Mouse (Mus musculus) neural tube, embryonic 12.5 days (tissue): ENCODE measurements around the gene Siva1. TPM values are rescaled to one million over a fixed set of nuclear protein-coding genes. Genes with fewer than 3 reads are reported as not detected.

Source experiments
- ATAC-seq: fragments of 200-750 bp; cut with Nextera tagmentation; 2 replicates; pipeline ENCODE4 v1.8.0; 2017; ENCODE audit warnings: low read depth, mild to moderate bottlenecking, moderate TSS enrichment, moderate library complexity; ENCODE audit not compliant: low FRiP score
- H3K27ac ChIP-seq: fragments of 300-500 bp; sonication (generic); 2 replicates; pipeline ENCODE4 v1.5.1; 2016
- H3K27me3 ChIP-seq: fragments of 300-500 bp; sonication (generic); replicated peaks from 2 replicates; pipeline ENCODE4 v1.6.1; 2016; ENCODE audit warnings: mild to moderate bottlenecking
- H3K36me3 ChIP-seq: fragments of 300-500 bp; sonication (generic); 2 replicates; pipeline ENCODE4 v1.6.1; 2016; ENCODE audit warnings: mild to moderate bottlenecking
- H3K4me1 ChIP-seq: fragments of 300-500 bp; sonication (generic); 2 replicates; pipeline ENCODE4 v1.6.1; 2016
- H3K4me2 ChIP-seq: fragments of 300-500 bp; sonication (generic); replicated peaks from 2 replicates; pipeline ENCODE4 v1.6.1; 2016; ENCODE audit warnings: mild to moderate bottlenecking
- H3K4me3 ChIP-seq: fragments of 300-500 bp; sonication (generic); 2 replicates; pipeline ENCODE4 v1.5.1; 2016
- H3K9ac ChIP-seq: fragments of 300-500 bp; sonication (generic); 2 replicates; pipeline ENCODE4 v1.6.1; 2016; ENCODE audit warnings: mild to moderate bottlenecking
- H3K9me3 ChIP-seq: fragments of 300-500 bp; sonication (generic); 2 replicates; pipeline ENCODE4 v1.6.1; 2016; ENCODE audit warnings: mild to moderate bottlenecking
- WGBS: fragments of 180-500 bp; shearing (Covaris S2); methylation state at CpG from one replicate; pipeline ENCODE4 v1.1.7; 2016; 5-methylcytosine and 5-hydroxymethylcytosine counted together
- microRNA-seq: library from miRNA; unstranded; fragments of <30 nt; microRNA quantifications from one replicate; pipeline ENCODE4, GENCODE M21; 2017
- polyA plus RNA-seq: library from polyadenylated mRNA; unstranded; fragments of >200 nt; fragmentation: Nextera tagmentation; extraction: Ambion mirVana; gene quantifications from 2 replicates; pipeline ENCODE4 v1.2.1, GENCODE M21; 2016

Gene Siva1
- polyA plus RNA-seq, 1 experiment from 2014 or later, result 108 TPM

DNA sequence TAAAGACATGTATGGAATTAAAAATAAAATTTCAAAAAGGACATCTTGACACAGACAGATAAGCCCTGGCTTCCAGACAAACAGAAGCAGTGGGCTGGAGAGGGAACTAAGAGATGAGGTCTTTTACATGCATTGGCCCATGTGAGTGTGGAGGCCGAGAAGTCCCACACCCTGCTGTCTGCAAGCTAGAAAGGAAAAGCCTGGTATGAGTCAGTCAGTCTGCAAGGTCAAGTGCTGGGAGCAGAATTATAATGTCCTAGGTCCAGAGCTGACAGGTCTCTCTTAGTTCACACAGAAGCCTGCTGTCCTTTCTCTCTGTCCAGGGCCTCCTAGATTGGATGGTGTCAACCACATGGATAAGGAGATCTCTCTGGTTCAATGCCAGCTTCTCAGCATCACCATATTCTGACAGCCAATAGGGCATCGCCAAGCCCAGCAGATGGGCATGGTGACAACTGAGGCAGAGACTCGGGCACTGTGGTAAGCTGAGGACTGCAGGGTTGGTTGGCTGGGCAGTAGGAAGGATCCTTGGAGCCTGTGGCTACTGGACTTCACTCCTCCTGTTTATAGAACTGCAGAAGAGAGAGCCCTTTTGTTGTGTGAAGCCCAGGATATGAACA, 52.4 kb downstream of the Siva1 start:
- ATAC-seq, result no peak
- Histone ChIP-seq H3K9ac (no peak overlapping the region), H3K27me3 (peaks cover 16% of the 10 kb centered on the region; the same call in 1 of the 2 replicates), H3K27ac (no peak overlapping the region), H3K4me2 (no peak overlapping the region), H3K4me3 (no peak overlapping the region), H3K36me3 (no peaks in the 10 kb centered on the region), H3K4me1 (peaks cover 28% of the 10 kb centered on the region), H3K9me3 (no peaks in the 10 kb centered on the region)
- WGBS, result 88% methylated on average over 3 of the region's 3 CpGs

Small RNA genes lying within 50 kb of the gene (microRNA-seq; reads per million reads assigned to microRNA genes)
- not detected for gene Mir6939

Other genes starting within 250 kb of the Siva1 start
- 0.10 and 0.13 TPM in 2 replicates for gene A530016L24Rik, start 155.2 kb upstream of the Siva1 start, polyA plus RNA-seq
- 16.4 and 17.9 TPM in 2 replicates for gene Tmem179, start 127.9 kb upstream of the Siva1 start, polyA plus RNA-seq
- 1.1 and 2.2 TPM in 2 replicates for gene Inf2, start 55.9 kb upstream of the Siva1 start, polyA plus RNA-seq
- 3.2 and 3.7 TPM in 2 replicates for gene Adssl1, start 24.6 kb upstream of the Siva1 start, polyA plus RNA-seq
- gene Akt1, start 30.2 kb downstream of the Siva1 start, polyA plus RNA-seq, result 184 and 201 TPM in 2 replicates
- 4.0 and 5.4 TPM in 2 replicates for gene Zbtb42, start 34.1 kb downstream of the Siva1 start, polyA plus RNA-seq
- gene Cep170b, start 75.8 kb downstream of the Siva1 start, polyA plus RNA-seq, result 22.2 and 23.2 TPM in 2 replicates
- 5.1 and 5.8 TPM in 2 replicates for gene Pld4, start 116.0 kb downstream of the Siva1 start, polyA plus RNA-seq
- 0.93 and 1.2 TPM in 2 replicates for gene Ahnak2, start 158.0 kb downstream of the Siva1 start, polyA plus RNA-seq
- 16.5 and 18.6 TPM in 2 replicates for gene Clba1, start 164.3 kb downstream of the Siva1 start, polyA plus RNA-seq
- 103 and 109 TPM in 2 replicates for gene Cdca4, start 184.7 kb downstream of the Siva1 start, polyA plus RNA-seq
- not detected in 2 replicates for gene Gpr132, start 223.5 kb downstream of the Siva1 start, polyA plus RNA-seq